Mouse (Mus musculus) spleen, adult 2 months (tissue): ENCODE data around the gene Hemk1.

Experiments used
- CTCF ChIP-seq: fragments of 200-500 bp; IDR thresholded peaks from 2 replicates; pipeline ENCODE4 v1.5.1; 2011; ENCODE audit warnings: mild to moderate bottlenecking, inconsistent platforms; ENCODE audit not compliant: insufficient read depth, insufficient read length, insufficient replicate concordance; ENCODE audit errors: extremely low read depth
- POLR2A ChIP-seq: fragments of 200-500 bp; IDR thresholded peaks from 2 replicates; pipeline ENCODE4 v1.6.1; 2011; ENCODE audit warnings: low read depth, low read length, inconsistent platforms

DNA sequence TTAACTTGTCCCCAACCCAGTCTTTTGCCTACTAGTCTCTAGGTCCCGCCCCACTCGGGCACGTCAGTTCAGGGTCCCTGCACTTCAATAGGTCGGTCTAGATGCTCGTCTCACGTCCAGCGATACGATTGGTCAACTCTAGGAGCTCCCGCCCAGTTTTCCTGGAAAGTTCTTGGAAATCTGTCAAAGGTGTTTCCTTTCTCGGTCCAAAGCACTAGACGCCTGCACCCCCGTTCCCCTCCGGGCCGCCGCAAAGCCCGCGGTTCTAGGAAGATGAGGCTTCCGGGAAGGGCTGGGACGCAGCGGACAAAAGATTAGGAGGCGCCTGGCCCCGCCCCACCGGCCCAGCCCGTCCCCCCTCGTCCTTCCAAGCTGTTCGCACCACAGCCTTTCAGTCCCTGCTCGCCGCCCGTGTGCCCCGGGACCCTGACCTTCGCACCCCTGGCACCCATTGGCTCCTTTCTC, 41.6 kb downstream of the Hemk1 start:
- TF ChIP-seq CTCF (no peak), POLR2A (no peak)
